Mouse (Mus musculus): ENCODE results near the gene Cidec.

DNA sequence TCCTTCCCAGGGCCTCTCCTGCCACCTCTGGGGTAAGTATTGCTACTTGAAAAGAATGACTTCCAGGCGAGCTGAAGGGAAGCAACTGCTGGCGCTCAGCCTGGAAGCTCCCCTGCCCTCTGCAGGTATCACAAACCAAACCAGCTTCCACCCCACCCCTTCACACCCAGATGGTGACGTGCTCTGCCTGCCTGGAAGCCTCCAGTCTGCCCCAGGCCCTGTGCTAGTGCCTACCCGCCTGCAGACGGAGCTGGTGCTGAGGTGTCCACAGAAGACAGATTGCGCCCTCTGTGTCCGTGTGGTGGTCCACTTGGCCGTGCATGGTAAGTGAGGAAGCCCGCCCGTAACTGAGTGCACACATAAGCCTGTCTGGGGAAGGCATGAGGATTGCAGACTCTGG lies 36.5 kb upstream of the Cidec start:
- no peak for TF ChIP-seq POLR2A (IDR thresholded peaks at IDR 0.05; ENCODE audit: extremely low read depth, insufficient read depth, low read length)
- no peak for TF ChIP-seq CTCF (IDR thresholded peaks at IDR 0.05; ENCODE audit: extremely low read depth, insufficient read depth, low read length)
